Mouse (Mus musculus) lung, embryonic 16.5 days (tissue): Measurements from ENCODE around the gene Armcx5. TPM values are rescaled to one million over a fixed set of nuclear protein-coding genes. Genes with fewer than 3 reads are reported as not detected.

Experiments
- microRNA counts: library from miRNA; unstranded; fragments of <30 nt; microRNA quantifications from one replicate; lab custom pipeline; 2016
- microRNA-seq: library from miRNA; unstranded; fragments of <30 nt; microRNA quantifications from one replicate; pipeline ENCODE4, GENCODE M21; 2016
- polyA plus RNA-seq: library from polyadenylated mRNA; unstranded; fragments of >200 nt; fragmentation: Nextera tagmentation; extraction: Ambion mirVana; gene quantifications from 2 replicates; pipeline ENCODE4 v1.2.1, GENCODE M21; 2015

Armcx5 gene
- polyA plus RNA-seq, 1 experiment from 2014 or later: 8.5 TPM

MicroRNAs encoded within 50 kb of the gene (microRNA counts, 519-probe panel; counts per million panel counts)
- microRNA mmu-miR-1970 (lab: Ali Mortazavi, UCI): not detected

Small RNA genes within 50 kb of the gene (microRNA-seq; reads per million reads assigned to microRNA genes)
- not detected for gene Mir1970
- not detected for gene Mir7646

Other genes with a start within 250 kb of the Armcx5 start
- gene AV320801, start 248.1 kb upstream of the Armcx5 start, polyA plus RNA-seq: 0.05 TPM in 1 of 2 replicates, not detected in the other
- gene Nxf7, start 144.0 kb upstream of the Armcx5 start, polyA plus RNA-seq: not detected in 2 replicates
- not detected in 2 replicates for gene Prame, start 115.0 kb upstream of the Armcx5 start, polyA plus RNA-seq
- gene Tcp11x2, start 48.9 kb upstream of the Armcx5 start, polyA plus RNA-seq: not detected in 2 replicates
- not detected in 2 replicates for gene Tmsb15a, start 17.5 kb upstream of the Armcx5 start, polyA plus RNA-seq
- gene Gprasp1, start within 50 bp of the Armcx5 start, polyA plus RNA-seq: 38.6 and 40.4 TPM in 2 replicates
- 43.8 and 45.3 TPM in 2 replicates for gene Bhlhb9, start 54.9 kb downstream of the Armcx5 start, polyA plus RNA-seq
- 18.0 and 19.1 TPM in 2 replicates for gene Gprasp2, start 96.3 kb downstream of the Armcx5 start, polyA plus RNA-seq